Mouse (Mus musculus) heart, adult 2 months (tissue): ENCODE data around the gene Gm7954.
"Not testable (repeated sequence)": the region's sequence is repeated elsewhere in the genome, so short reads cannot be mapped to it uniquely, and the experiment has no call there.

Experiments used
- CTCF ChIP-seq: fragments of 200-600 bp; IDR thresholded peaks from 2 replicates; pipeline ENCODE4 v1.8.1; 2022; ENCODE audit warnings: antibody characterized with exemption, mild to moderate bottlenecking, moderate library complexity
- EP300 ChIP-seq: fragments of 200-500 bp; IDR thresholded peaks from 2 replicates; pipeline ENCODE4 v1.6.1; 2011; ENCODE audit warnings: low read depth, low read length, control low read depth; ENCODE audit not compliant: insufficient read depth

- not testable (repeated sequence) for TF ChIP-seq CTCF, EP300
Measured at GRCm38 (mm10) chr14:41424694-41425093, 28.6 kb downstream of the Gm7954 start.
